Mouse (Mus musculus) forebrain, embryonic 14.5 days (tissue): ENCODE data around the gene Mn1. TPM values are rescaled to one million over a fixed set of nuclear protein-coding genes. Genes with fewer than 3 reads are reported as not detected.

Experiments
- ATAC-seq: fragments of 200-750 bp; cut with Nextera tagmentation; 2 replicates; pipeline ENCODE4 v1.8.0; 2017; ENCODE audit warnings: mild to moderate bottlenecking, moderate library complexity
- DNase-seq: peaks from one replicate; pipeline ENCODE4 v3.0.0-alpha.2; 2015; ENCODE audit warnings: low spot score
- H3K27ac ChIP-seq: fragments of 300-500 bp; sonication (generic); 2 replicates; pipeline ENCODE4 v1.5.1; 2014; ENCODE audit warnings: low read depth, mild to moderate bottlenecking, control low read depth, low read length, moderate library complexity
- H3K27me3 ChIP-seq: fragments of 300-500 bp; sonication (generic); replicated peaks from 2 replicates; pipeline ENCODE4 v1.6.1; 2014; ENCODE audit warnings: low read length, control low read depth, mixed read lengths; ENCODE audit not compliant: control insufficient read depth, insufficient read depth
- H3K36me3 ChIP-seq: fragments of 300-500 bp; sonication (generic); 2 replicates; pipeline ENCODE4 v1.6.1; 2014; ENCODE audit warnings: low read length, control low read depth; ENCODE audit not compliant: control insufficient read depth, insufficient read depth
- H3K4me1 ChIP-seq: fragments of 300-500 bp; sonication (generic); 2 replicates; pipeline ENCODE4 v1.6.1; 2014; ENCODE audit warnings: antibody characterized with exemption, low read length, control low read depth; ENCODE audit not compliant: control insufficient read depth, insufficient read depth
- H3K4me2 ChIP-seq: fragments of 300-500 bp; sonication (generic); 2 replicates; pipeline ENCODE4 v1.6.1; 2014; ENCODE audit warnings: mild to moderate bottlenecking, control low read depth, low read length
- H3K4me3 ChIP-seq: fragments of 300-500 bp; sonication (generic); 2 replicates; pipeline ENCODE4 v1.5.1; 2014; ENCODE audit warnings: low read depth, low read length, control low read depth
- H3K9ac ChIP-seq: fragments of 300-500 bp; sonication (generic); 2 replicates; pipeline ENCODE4 v1.6.1; 2014; ENCODE audit warnings: mild to moderate bottlenecking, low read length, control low read depth, moderate library complexity
- H3K9me3 ChIP-seq: fragments of 300-500 bp; sonication (generic); replicated peaks from 2 replicates; pipeline ENCODE4 v1.6.1; 2016; ENCODE audit warnings: low read length, control low read depth, mixed read lengths; ENCODE audit not compliant: control insufficient read depth
- WGBS: fragments of 180-500 bp; shearing (Covaris S2); extraction: QIAGEN DNeasy Blood & Tissue Kit; methylation state at CpG from one replicate; pipeline ENCODE4 v1.1.7; 2014; 5-methylcytosine and 5-hydroxymethylcytosine counted together
- polyA plus RNA-seq: library from polyadenylated mRNA; unstranded; fragments of >200 nt; fragmentation: Nextera tagmentation; extraction: Ambion mirVana; gene quantifications from 2 replicates; pipeline ENCODE4 v1.2.1, GENCODE M21; 2014

Gene Mn1
- polyA plus RNA-seq, 1 experiment from 2014 or later: 57.2 TPM

GRCm38 (mm10) chr5:111505241-111505640 is 88.1 kb downstream of the Mn1 start:
- H3K9me3 ChIP-seq: no peaks in the 10 kb centered on the region
- 93% methylated on average over 6 of the region's 6 CpGs for WGBS
- no peaks in the 10 kb centered on the region for H3K27me3 ChIP-seq
- H3K4me1 ChIP-seq: peaks cover 17% of the 10 kb centered on the region
- no peak overlapping the region for H3K4me3 ChIP-seq
- H3K27ac ChIP-seq: no peak overlapping the region
- ATAC-seq (no peak), DNase-seq (no peak)
- H3K4me2 ChIP-seq: no peak overlapping the region
- H3K9ac ChIP-seq: no peak overlapping the region
- H3K36me3 ChIP-seq: no peaks in the 10 kb centered on the region

DNA sequence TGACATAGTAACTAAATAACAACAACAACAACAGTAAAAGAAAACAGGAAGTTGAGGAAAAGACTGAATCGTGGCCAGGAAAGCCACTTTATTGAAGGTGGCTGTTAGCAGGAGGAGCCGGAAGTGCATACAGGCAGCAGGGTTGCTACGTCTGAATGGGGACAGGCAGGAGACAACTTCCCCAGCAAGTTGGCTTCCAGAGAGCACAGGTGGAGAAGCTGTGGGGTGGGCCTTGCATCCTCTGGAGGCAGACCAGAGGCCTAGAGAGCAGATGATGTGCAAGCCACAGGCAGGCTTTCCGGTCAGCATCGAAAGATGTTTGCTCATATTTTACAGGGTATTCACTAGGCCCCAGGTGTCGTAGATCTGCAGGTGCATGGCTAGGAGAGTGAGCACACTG is 88.7 kb downstream of the Mn1 start:
- H3K27me3 ChIP-seq: no peaks in the 10 kb centered on the region
- no peak for DNase-seq
- H3K4me1 ChIP-seq: peaks cover 20% of the 10 kb centered on the region
- H3K4me3 ChIP-seq: no peak overlapping the region
- no peaks in the 10 kb centered on the region for H3K36me3 ChIP-seq
- no peak overlapping the region for H3K4me2 ChIP-seq
- H3K9me3 ChIP-seq: no peaks in the 10 kb centered on the region
- WGBS: 94% methylated on average over 6 of the region's 6 CpGs
- no peak for ATAC-seq
- no peak overlapping the region for H3K27ac ChIP-seq
- no peak overlapping the region for H3K9ac ChIP-seq

- H3K27me3 ChIP-seq: no peaks in the 10 kb centered on the region
- DNase-seq: no peak
- 68% methylated on average over 12 of the region's 12 CpGs for WGBS
These were observed 89.2 kb downstream of the Mn1 start for GRCm38 (mm10) chr5:111506410-111506809.

More at GRCm38 (mm10) chr5:111506410-111506809, 89.2 kb downstream of the Mn1 start:
- H3K4me1 ChIP-seq: peaks cover 21% of the 10 kb centered on the region
- no peaks in the 10 kb centered on the region for H3K36me3 ChIP-seq
- H3K27ac ChIP-seq: no peak overlapping the region
- no peaks in the 10 kb centered on the region for H3K9me3 ChIP-seq
- H3K4me2 ChIP-seq: no peak overlapping the region
- H3K4me3 ChIP-seq: no peak overlapping the region
- no peak overlapping the region for H3K9ac ChIP-seq
- no peak for ATAC-seq

Other genes with a start within 250 kb of the Mn1 start
- 102 and 105 TPM in 2 replicates for gene Pitpnb, start 86.6 kb upstream of the Mn1 start, polyA plus RNA-seq